Mouse (Mus musculus) heart, adult 2 months (tissue): ENCODE measurements around the gene Olfr44. TPM values are rescaled to one million over a fixed set of nuclear protein-coding genes. Genes with fewer than 3 reads are reported as not detected.

Source experiments
- DNase-seq, 2 experiments: peaks; one replicate each; pipeline ENCODE4 v3.0.0; 2021
- H3K27ac ChIP-seq: fragments of 200-600 bp; 2 replicates; pipeline ENCODE4 v1.8.1; 2022
- H3K27me3 ChIP-seq: fragments of 200-500 bp; 2 replicates; pipeline ENCODE4 v1.6.1; 2012; ENCODE audit warnings: mild to moderate bottlenecking, low read length, inconsistent platforms, mixed read lengths; ENCODE audit not compliant: control insufficient read depth, insufficient read depth
- H3K36me3 ChIP-seq: fragments of 200-500 bp; 2 replicates; pipeline ENCODE4 v1.6.1; 2012; ENCODE audit warnings: low read length, inconsistent platforms; ENCODE audit not compliant: control insufficient read depth, insufficient read depth
- H3K4me1 ChIP-seq: fragments of 200-500 bp; 2 replicates; pipeline ENCODE4 v1.6.1; 2011; ENCODE audit warnings: low read length; ENCODE audit not compliant: control insufficient read depth, insufficient read depth
- H3K4me3 ChIP-seq: fragments of 200-600 bp; 2 replicates; pipeline ENCODE4 v1.8.1; 2022
- H3K79me2 ChIP-seq: fragments of 200-500 bp; replicated peaks from 2 replicates; pipeline ENCODE4 v1.6.1; 2012; ENCODE audit warnings: mild to moderate bottlenecking, inconsistent platforms, low read length, moderate library complexity, mixed read lengths; ENCODE audit not compliant: control insufficient read depth, insufficient read depth
- H3K9ac ChIP-seq: fragments of 200-500 bp; 2 replicates; pipeline ENCODE4 v1.6.1; 2012; ENCODE audit warnings: low read depth, mild to moderate bottlenecking, control low read depth, inconsistent platforms, low read length, mixed read lengths
- CTCF ChIP-seq: fragments of 200-600 bp; IDR thresholded peaks from 2 replicates; pipeline ENCODE4 v1.8.1; 2022; ENCODE audit warnings: antibody characterized with exemption, mild to moderate bottlenecking, moderate library complexity
- EP300 ChIP-seq: fragments of 200-500 bp; IDR thresholded peaks from 2 replicates; pipeline ENCODE4 v1.6.1; 2011; ENCODE audit warnings: low read depth, low read length, control low read depth; ENCODE audit not compliant: insufficient read depth
- POLR2A ChIP-seq: fragments of 200-500 bp; IDR thresholded peaks from 2 replicates; pipeline ENCODE4 v1.6.1; 2011; ENCODE audit warnings: mild to moderate bottlenecking, low read depth, low read length, control low read depth; ENCODE audit not compliant: insufficient read depth
- WGBS: fragments of 180-500 bp; shearing (Covaris S2); methylation state at CpG from one replicate; pipeline ENCODE4 v1.1.7; 2018; 5-methylcytosine and 5-hydroxymethylcytosine counted together
- intact Hi-C: fragments of 180-260 bp; cut with DNase I; formaldehyde crosslinking; loops from one replicate; pipeline ENCODE4 v1.15.1; 2025
- long read RNA-seq: library from polyadenylated mRNA; stranded (forward); transcript quantifications from one replicate; pipeline ENCODE4 v2.0.0, GENCODE M21; 2021
- polyA plus RNA-seq: library from polyadenylated mRNA; depleted of rRNA; stranded (reverse); fragments of >200 nt; gene quantifications from 2 replicates; pipeline ENCODE4 v1.2.3, GENCODE M21; 2012; rRNA removed
- total RNA-seq, 2 experiments: library from RNA; stranded (reverse); gene quantifications; 2 replicates each; pipeline ENCODE4 v1.2.3; 2021

Olfr44 gene
- total RNA-seq (not detected), polyA plus RNA-seq (not detected in 2 replicates)
- long read RNA-seq, result 0 reads

DNA sequence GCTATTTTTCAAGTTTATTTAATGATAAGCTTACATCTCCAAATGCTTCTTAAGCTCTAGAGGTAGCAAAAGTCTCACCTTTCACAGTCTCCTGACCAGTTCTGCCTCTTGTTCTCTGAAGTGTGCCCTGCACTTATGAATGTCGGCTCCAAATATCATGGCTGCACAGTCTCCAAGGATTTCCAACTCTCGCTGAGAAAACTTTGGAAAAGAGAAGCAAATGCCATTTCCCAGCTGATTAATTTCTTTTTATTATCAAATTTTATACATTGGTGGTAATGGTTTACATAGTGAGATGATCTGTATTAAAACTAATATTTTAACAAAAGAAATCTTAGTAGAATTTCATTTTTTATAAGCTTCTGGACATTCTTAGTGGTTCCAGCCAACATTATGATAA, at the start of gene Olfr44:
Olfr44 (minus strand) TSS at position 101 of the 400 bp plus-strand sequence.
- no peak for DNase-seq
- no peaks in the 10 kb centered on the region for H3K4me1 ChIP-seq
- no peak within 1 kb of the TSS for H3K9ac ChIP-seq
- H3K27me3 ChIP-seq, result no peaks in the 10 kb centered on the region
- H3K4me3 ChIP-seq, result no peak within 1 kb of the TSS
- no peaks in the 10 kb centered on the region for H3K79me2 ChIP-seq
- no peak for TF ChIP-seq EP300
- TF ChIP-seq CTCF, result no peak
- no peak for TF ChIP-seq POLR2A
- H3K36me3 ChIP-seq, result no peaks in the 10 kb centered on the region
- H3K27ac ChIP-seq, result no peak within 1 kb of the TSS
- intact Hi-C loops, result no loop called here
- 74% methylated on average over 2 of the region's 2 CpGs for WGBS

GRCm38 (mm10) chr9:39523616-39524285, 30.0 kb upstream of the Olfr44 start:
- TF ChIP-seq POLR2A, result no peak
- no peak for TF ChIP-seq EP300
- no peak for TF ChIP-seq CTCF
- DNase-seq, result no peak

GRCm38 (mm10) chr9:39518595-39518994, 24.8 kb upstream of the Olfr44 start:
- Histone ChIP-seq H3K4me1 (no peaks in the 10 kb centered on the region), H3K4me3 (no peak overlapping the region), H3K27me3 (no peaks in the 10 kb centered on the region), H3K36me3 (no peaks in the 10 kb centered on the region), H3K27ac (no peak overlapping the region), H3K9ac (no peak overlapping the region), H3K79me2 (no peaks in the 10 kb centered on the region)
- DNase-seq, result no peak
- no peak for TF ChIP-seq EP300
- no peak for TF ChIP-seq CTCF
- TF ChIP-seq POLR2A, result no peak
- intact Hi-C loops, result no loop called here

More at GRCm38 (mm10) chr9:39523616-39524285, 30.0 kb upstream of the Olfr44 start:
- intact Hi-C loops, result no loop called here
- H3K27me3 ChIP-seq, result no peaks in the 10 kb centered on the region
- no peaks in the 10 kb centered on the region for H3K79me2 ChIP-seq
- H3K4me3 ChIP-seq, result no peak overlapping the region
- no peak overlapping the region for H3K9ac ChIP-seq
- no peaks in the 10 kb centered on the region for H3K36me3 ChIP-seq
- WGBS, result 78% methylated on average over 1 of the region's 1 CpGs
- no peaks in the 10 kb centered on the region for H3K4me1 ChIP-seq
- H3K27ac ChIP-seq, result no peak overlapping the region

DNA sequence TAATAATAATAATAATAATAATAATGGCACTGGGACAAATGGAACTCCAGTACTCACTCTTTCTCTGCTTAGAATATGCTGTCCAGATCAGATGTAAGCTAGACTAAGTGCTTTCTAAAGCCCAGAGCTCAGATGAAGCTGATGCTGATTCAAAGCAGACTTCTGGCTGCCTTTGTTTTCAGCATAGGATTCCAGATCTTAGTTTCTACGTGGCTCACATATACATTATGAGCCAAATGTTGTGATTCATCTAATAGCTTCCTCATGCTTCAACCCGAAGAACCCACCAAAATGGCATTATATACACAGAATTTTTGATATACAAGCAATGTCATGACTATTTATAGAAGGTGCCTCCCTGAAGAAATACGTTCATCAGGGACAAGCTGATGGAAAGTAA, 21.7 kb upstream of the Olfr44 start, which contains the start of gene Olfr957:
Olfr957 (minus strand) TSS at position 279 of the 400 bp plus-strand sequence.
- WGBS, result 55% methylated on average over 3 of the region's 3 CpGs

DNA sequence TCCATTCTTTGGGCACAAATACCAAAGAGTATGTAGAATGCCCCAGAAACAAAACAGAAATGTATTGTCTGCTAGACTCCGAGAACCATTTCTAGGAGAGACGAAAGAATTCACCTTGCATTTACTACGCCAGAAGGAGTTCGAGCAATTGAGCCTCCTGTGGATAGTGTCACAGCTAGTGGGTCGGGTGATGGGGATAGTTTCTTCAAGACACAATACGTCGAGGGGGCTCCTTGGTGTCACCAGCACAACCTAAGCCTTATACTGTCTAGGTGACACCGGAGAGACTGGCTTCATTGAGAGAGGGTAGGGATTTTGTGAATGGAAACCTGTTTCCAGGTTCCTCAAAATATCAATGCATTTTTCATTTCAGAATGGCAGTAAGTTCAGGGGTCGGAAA, 15.6 kb upstream of the Olfr44 start:
- Histone ChIP-seq H3K36me3 (no peaks in the 10 kb centered on the region), H3K4me3 (no peak overlapping the region), H3K27me3 (no peaks in the 10 kb centered on the region), H3K9ac (no peak overlapping the region), H3K4me1 (no peaks in the 10 kb centered on the region), H3K27ac (no peak overlapping the region), H3K79me2 (no peaks in the 10 kb centered on the region)
- TF ChIP-seq POLR2A (no peak), EP300 (no peak), CTCF (no peak)
- 72% methylated on average over 9 of the region's 9 CpGs for WGBS
- no peak for DNase-seq
- intact Hi-C loops, result loop anchor here (1.0 kb wide), 1 partner anchor 103 kb away; no protein-coding TSS in a partner anchor

More for the DNA sequence above, 21.7 kb upstream of the Olfr44 start, which contains the start of gene Olfr957:
- Histone ChIP-seq H3K36me3 (no peaks in the 10 kb centered on the region), H3K79me2 (no peaks in the 10 kb centered on the region), H3K27ac (no peak within 1 kb of the TSS), H3K4me3 (no peak within 1 kb of the TSS), H3K27me3 (no peaks in the 10 kb centered on the region), H3K9ac (no peak within 1 kb of the TSS), H3K4me1 (no peaks in the 10 kb centered on the region)
- intact Hi-C loops, result no loop called here
- DNase-seq, result no peak
- no peak for TF ChIP-seq EP300

- 10% methylated on average over 6 of the region's 6 CpGs for WGBS
- intact Hi-C loops, result loop anchor here (1.0 kb wide), 1 partner anchor 103 kb away; no protein-coding TSS in a partner anchor
- Histone ChIP-seq H3K36me3 (no peaks in the 10 kb centered on the region), H3K9ac (no peak overlapping the region), H3K27me3 (no peaks in the 10 kb centered on the region), H3K4me1 (no peaks in the 10 kb centered on the region), H3K79me2 (no peaks in the 10 kb centered on the region), H3K27ac (no peak overlapping the region), H3K4me3 (no peak overlapping the region)
- DNase-seq, result peak in 1 of 2 experiments; percentile 16
- no peak for TF ChIP-seq EP300
- peak; percentile 69 for TF ChIP-seq CTCF
These were observed 15.2 kb upstream of the Olfr44 start for GRCm38 (mm10) chr9:39508998-39509397.
